Mouse (Mus musculus) R1 (cell line): ENCODE data around the gene Prr19.

Source experiments
- DNase-seq: peaks from one replicate; pipeline ENCODE4 v3.0.0-alpha.2; 2018; ENCODE audit warnings: low read depth, low spot score

The Prr19 gene

GRCm38 (mm10) chr7:25293191-25293739 is 7.9 kb upstream of the Prr19 start:
- DNase-seq = no peak

GRCm38 (mm10) chr7:25294495-25294894 is 6.7 kb upstream of the Prr19 start:
- no peak for DNase-seq

- DNase-seq = no peak
Measured at GRCm38 (mm10) chr7:25294960-25295722, 6.1 kb upstream of the Prr19 start.

GRCm38 (mm10) chr7:25296945-25297453 is 4.2 kb upstream of the Prr19 start:
- DNase-seq = peak; percentile 60

GRCm38 (mm10) chr7:25297454-25298325 is 3.5 kb upstream of the Prr19 start, which contains the start of gene Pafah1b3:
Gene Pafah1b3, minus strand, starts transcription at chr7:25297986.
- peak; percentile 99 for DNase-seq

- DNase-seq = no peak
Measured at GRCm38 (mm10) chr7:25303003-25303684, 1.9 kb downstream of the Prr19 start.

- DNase-seq = peak; percentile 73
Measured at GRCm38 (mm10) chr7:25303685-25304006, 2.4 kb downstream of the Prr19 start.

- peak; percentile 53 for DNase-seq
Measured at GRCm38 (mm10) chr7:25305481-25305880, 4.3 kb downstream of the Prr19 start.

GRCm38 (mm10) chr7:25305956-25306613 is 4.9 kb downstream of the Prr19 start, which contains the start of gene Tmem145:
Gene Tmem145, plus strand, starts transcription at chr7:25306106.
- peak; percentile 83 for DNase-seq

- no peak for DNase-seq
Measured at GRCm38 (mm10) chr7:25306614-25306996, 5.4 kb downstream of the Prr19 start.

GRCm38 (mm10) chr7:25308702-25309318 is 7.6 kb downstream of the Prr19 start:
- DNase-seq = no peak

GRCm38 (mm10) chr7:25309425-25309824 is 8.2 kb downstream of the Prr19 start:
- no peak for DNase-seq

GRCm38 (mm10) chr7:25311193-25311592 is 10.0 kb downstream of the Prr19 start:
- no peak for DNase-seq

GRCm38 (mm10) chr7:25313325-25313724 is 12.1 kb downstream of the Prr19 start:
- DNase-seq = no peak

GRCm38 (mm10) chr7:25314606-25315305 is 13.5 kb downstream of the Prr19 start:
- peak; percentile 58 for DNase-seq

- DNase-seq = peak; percentile 72
Measured at GRCm38 (mm10) chr7:25315306-25316041, 14.3 kb downstream of the Prr19 start.

GRCm38 (mm10) chr7:25316532-25317445 is 15.6 kb downstream of the Prr19 start, which contains the start of gene Megf8:
Gene Megf8, plus strand, starts transcription at chr7:25317164.
- DNase-seq = peak; percentile 100

GRCm38 (mm10) chr7:25317446-25317999 is 16.3 kb downstream of the Prr19 start:
- no peak for DNase-seq
